Mouse (Mus musculus): Measurements from ENCODE around the gene Plch2. TPM values are rescaled to one million over a fixed set of nuclear protein-coding genes. Genes with fewer than 3 reads are reported as not detected.
A peak's percentile ranks its signal among the peaks of the same experiment; 100 is the strongest.

The Plch2 gene
- polyA plus RNA-seq, 2 experiments, result 10.6 to 11.4 TPM

DNA sequence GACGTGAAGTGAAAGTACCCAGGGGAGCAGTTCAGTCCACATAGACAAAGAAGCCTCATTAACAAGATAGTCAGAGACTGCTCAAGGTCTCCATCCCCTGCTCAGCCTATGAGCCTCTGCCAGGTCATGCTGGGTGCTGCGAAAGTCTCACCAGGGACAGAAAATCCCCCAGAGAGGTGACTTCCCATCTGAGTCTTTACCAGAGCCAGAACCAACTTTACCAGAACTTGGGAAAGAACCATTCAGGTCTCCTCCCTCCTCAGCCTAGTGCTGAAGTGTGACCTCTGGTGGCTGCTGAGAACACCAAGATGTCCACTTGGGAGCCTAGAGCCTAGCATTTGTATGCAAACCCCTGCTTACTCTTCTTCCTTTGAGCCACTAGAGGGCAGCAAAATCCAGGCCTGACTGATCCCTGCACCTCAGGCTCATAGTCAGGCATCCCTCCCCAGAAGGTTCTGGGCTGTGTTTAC, 112.4 kb downstream of the Plch2 start:
- H3K4me1 ChIP-seq (ENCODE audit: control insufficient read depth, insufficient read depth, low read length), result peaks cover 8% of the 10 kb centered on the region
- DNase-seq (ENCODE audit: low spot score) (peak; percentile 82), ATAC-seq (ENCODE audit: low FRiP score, low read depth) (peak; percentile 77)
- TF ChIP-seq POLR2A (IDR thresholded peaks at IDR 0.05; ENCODE audit: borderline replicate concordance, extremely low read depth, insufficient read depth, insufficient read length), result no peak
- H3K27ac ChIP-seq (replicated peaks; ENCODE audit: low read depth, low read length), result no peak overlapping the region
- H3K9ac ChIP-seq (ENCODE audit: low read depth, low read length, severe bottlenecking), result no peak overlapping the region
- H3K4me3 ChIP-seq (replicated peaks; ENCODE audit: low read length), result no peak overlapping the region
- WGBS, result 12% methylated on average over 2 of the region's 2 CpGs
- peaks cover 11% of the 10 kb centered on the region for H3K27me3 ChIP-seq (ENCODE audit: control insufficient read depth, insufficient read depth, low read length)
- no peak overlapping the region for H3K4me2 ChIP-seq (replicated peaks; ENCODE audit: low read depth, low read length, severe bottlenecking)
- no peaks in the 10 kb centered on the region for H3K36me3 ChIP-seq (ENCODE audit: control insufficient read depth, insufficient read depth, low read length)
- no peaks in the 10 kb centered on the region for H3K9me3 ChIP-seq (ENCODE audit: control insufficient read depth, low read length)

DNA sequence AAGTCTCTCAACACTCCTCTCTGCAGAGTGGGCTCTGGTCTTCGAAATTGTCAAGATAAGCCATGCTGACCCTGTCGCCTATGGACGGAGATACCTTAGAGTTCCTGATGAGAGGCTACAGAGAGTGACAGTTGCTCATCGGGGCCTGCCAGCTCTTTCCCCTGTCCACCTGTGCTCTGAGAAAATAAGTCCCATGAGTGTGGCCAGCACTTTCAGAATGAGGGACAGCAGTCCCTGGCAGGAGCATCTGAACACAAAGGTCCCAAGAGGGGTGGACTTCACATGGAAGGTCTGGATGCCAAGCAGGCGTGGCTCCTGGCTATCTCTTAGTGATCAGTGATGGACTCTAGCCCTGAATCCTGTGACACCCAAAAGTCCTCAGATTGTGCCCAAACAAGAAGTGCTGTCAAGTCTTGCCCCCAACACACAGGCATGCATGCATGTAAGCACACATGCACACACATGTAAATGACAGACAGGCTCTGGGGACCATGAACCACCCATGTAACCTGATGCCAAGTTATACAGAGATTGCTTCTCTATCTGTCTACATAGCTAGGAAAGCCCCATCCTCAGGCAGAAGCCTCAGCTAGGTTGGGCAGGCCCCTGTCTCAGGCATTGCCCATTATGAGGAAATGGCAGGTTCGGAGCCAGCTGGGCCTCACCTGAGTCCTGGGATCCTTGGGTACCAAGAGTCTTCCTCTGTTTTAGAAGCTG, 113.1 kb downstream of the Plch2 start:
- WGBS, result 89% methylated on average over 6 of the region's 6 CpGs
- no peak overlapping the region for H3K4me2 ChIP-seq (replicated peaks; ENCODE audit: low read depth, low read length, severe bottlenecking)
- H3K27me3 ChIP-seq (ENCODE audit: control insufficient read depth, insufficient read depth, low read length), result 0 out of 2 replicates have a peak, but pooled peaks cover 4% of the 10 kb centered on the region
- peak; percentile 1 for DNase-seq (ENCODE audit: low spot score)
- H3K4me3 ChIP-seq (replicated peaks; ENCODE audit: low read length), result no peak overlapping the region
- H3K36me3 ChIP-seq (ENCODE audit: control insufficient read depth, insufficient read depth, low read length), result no peaks in the 10 kb centered on the region
- ATAC-seq (ENCODE audit: low FRiP score, low read depth), result no peak
- H3K9ac ChIP-seq (ENCODE audit: low read depth, low read length, severe bottlenecking), result no peak overlapping the region
- no peaks in the 10 kb centered on the region for H3K9me3 ChIP-seq (ENCODE audit: control insufficient read depth, low read length)
- H3K27ac ChIP-seq (replicated peaks; ENCODE audit: low read depth, low read length), result no peak overlapping the region
- TF ChIP-seq POLR2A (IDR thresholded peaks at IDR 0.05; ENCODE audit: borderline replicate concordance, extremely low read depth, insufficient read depth, insufficient read length), result no peak
- peaks cover 6% of the 10 kb centered on the region for H3K4me1 ChIP-seq (ENCODE audit: control insufficient read depth, insufficient read depth, low read length)

DNA sequence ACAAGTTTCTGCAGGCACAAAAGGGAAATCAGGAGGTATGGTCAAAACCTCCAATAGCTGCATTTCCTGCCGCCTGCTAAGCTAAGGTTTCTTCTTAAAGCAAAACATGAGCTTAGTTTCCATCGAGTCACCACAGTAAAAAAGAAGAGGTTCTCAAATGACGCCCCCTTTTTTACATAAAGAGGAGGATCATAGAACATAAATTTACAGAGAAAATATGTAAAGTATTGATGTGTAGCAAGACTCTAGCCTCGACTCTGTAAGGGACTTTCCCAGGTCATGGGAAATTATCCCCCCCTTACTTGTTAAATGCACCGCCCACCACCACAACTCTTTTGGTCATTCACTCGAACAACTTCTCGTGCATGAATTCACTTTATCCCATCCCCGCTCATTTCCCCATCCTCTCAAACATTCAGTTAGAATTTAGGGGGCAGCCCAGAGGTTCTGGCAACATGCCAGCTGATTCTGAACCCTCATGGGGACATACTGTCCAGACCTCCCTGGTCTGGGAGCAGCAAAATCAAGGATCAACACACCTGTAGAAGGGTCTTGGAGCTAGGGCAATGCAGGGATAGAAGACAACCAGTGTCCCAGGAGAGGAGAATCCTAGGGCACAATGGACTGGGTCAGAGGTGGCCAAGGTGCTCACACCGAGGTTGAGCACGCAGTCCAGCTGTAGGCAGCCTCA, 113.8 kb downstream of the Plch2 start:
- no peak overlapping the region for H3K27ac ChIP-seq (replicated peaks; ENCODE audit: low read depth, low read length)
- no peak for TF ChIP-seq POLR2A (IDR thresholded peaks at IDR 0.05; ENCODE audit: borderline replicate concordance, extremely low read depth, insufficient read depth, insufficient read length)
- no peaks in the 10 kb centered on the region for H3K9me3 ChIP-seq (ENCODE audit: control insufficient read depth, low read length)
- no peak overlapping the region for H3K4me2 ChIP-seq (replicated peaks; ENCODE audit: low read depth, low read length, severe bottlenecking)
- H3K9ac ChIP-seq (ENCODE audit: low read depth, low read length, severe bottlenecking), result no peak overlapping the region
- H3K36me3 ChIP-seq (ENCODE audit: control insufficient read depth, insufficient read depth, low read length), result no peaks in the 10 kb centered on the region
- H3K4me3 ChIP-seq (replicated peaks; ENCODE audit: low read length), result no peak overlapping the region
- DNase-seq (ENCODE audit: low spot score), result peak; percentile 2
- 79% methylated on average over 10 of the region's 10 CpGs for WGBS
- ATAC-seq (ENCODE audit: low FRiP score, low read depth), result no peak
- peaks cover 5% of the 10 kb centered on the region for H3K4me1 ChIP-seq (ENCODE audit: control insufficient read depth, insufficient read depth, low read length)
- no peaks in the 10 kb centered on the region for H3K27me3 ChIP-seq (ENCODE audit: control insufficient read depth, insufficient read depth, low read length)

DNA sequence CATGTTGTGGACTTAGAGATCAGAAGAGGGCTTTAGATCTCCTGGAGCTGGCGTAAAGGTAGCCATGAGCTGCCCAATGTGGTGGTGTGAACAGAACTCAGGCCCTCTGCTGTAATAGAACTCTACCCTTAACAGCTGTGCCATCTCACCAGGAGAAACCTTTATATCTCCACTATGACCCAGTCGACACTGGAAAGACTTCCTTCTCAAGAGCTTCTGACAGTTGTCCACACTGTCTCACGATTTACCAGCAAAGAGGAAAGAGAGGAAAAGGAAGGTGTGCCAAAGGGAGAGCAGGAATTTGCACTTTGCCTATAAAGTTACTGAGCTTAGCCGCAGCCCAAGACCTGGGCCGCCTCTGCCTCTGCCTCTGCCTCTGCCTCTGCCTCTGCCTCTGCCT, 114.8 kb downstream of the Plch2 start:
- no peak overlapping the region for H3K4me3 ChIP-seq (replicated peaks; ENCODE audit: low read length)
- DNase-seq (ENCODE audit: low spot score), result peak; percentile 2
- no peak overlapping the region for H3K4me2 ChIP-seq (replicated peaks; ENCODE audit: low read depth, low read length, severe bottlenecking)
- TF ChIP-seq POLR2A (IDR thresholded peaks at IDR 0.05; ENCODE audit: borderline replicate concordance, extremely low read depth, insufficient read depth, insufficient read length), result no peak
- no peak for ATAC-seq (ENCODE audit: low FRiP score, low read depth)
- no peak overlapping the region for H3K9ac ChIP-seq (ENCODE audit: low read depth, low read length, severe bottlenecking)
- 83% methylated on average over 5 of the region's 5 CpGs for WGBS
- no peaks in the 10 kb centered on the region for H3K27me3 ChIP-seq (ENCODE audit: control insufficient read depth, insufficient read depth, low read length)
- H3K9me3 ChIP-seq (ENCODE audit: control insufficient read depth, low read length), result no peaks in the 10 kb centered on the region
- peaks cover 5% of the 10 kb centered on the region for H3K4me1 ChIP-seq (ENCODE audit: control insufficient read depth, insufficient read depth, low read length)
- no peak overlapping the region for H3K27ac ChIP-seq (replicated peaks; ENCODE audit: low read depth, low read length)
- H3K36me3 ChIP-seq (ENCODE audit: control insufficient read depth, insufficient read depth, low read length), result no peaks in the 10 kb centered on the region

- H3K36me3 ChIP-seq (ENCODE audit: control insufficient read depth, insufficient read depth, low read length), result no peaks in the 10 kb centered on the region
- no peaks in the 10 kb centered on the region for H3K9me3 ChIP-seq (ENCODE audit: control insufficient read depth, low read length)
- DNase-seq (ENCODE audit: low spot score) (no peak), ATAC-seq (ENCODE audit: low FRiP score, low read depth) (no peak)
- H3K9ac ChIP-seq (ENCODE audit: low read depth, low read length, severe bottlenecking), result no peak overlapping the region
- no peaks in the 10 kb centered on the region for H3K27me3 ChIP-seq (ENCODE audit: control insufficient read depth, insufficient read depth, low read length)
- H3K27ac ChIP-seq (replicated peaks; ENCODE audit: low read depth, low read length), result no peak overlapping the region
- 87% methylated on average over 2 of the region's 2 CpGs for WGBS
- TF ChIP-seq POLR2A (IDR thresholded peaks at IDR 0.05; ENCODE audit: borderline replicate concordance, extremely low read depth, insufficient read depth, insufficient read length), result no peak
- H3K4me1 ChIP-seq (ENCODE audit: control insufficient read depth, insufficient read depth, low read length), result no peaks in the 10 kb centered on the region
- H3K4me2 ChIP-seq (replicated peaks; ENCODE audit: low read depth, low read length, severe bottlenecking), result no peak overlapping the region
- H3K4me3 ChIP-seq (replicated peaks; ENCODE audit: low read length), result no peak overlapping the region
Observed at GRCm38 (mm10) chr4:154940156-154940555, 116.4 kb downstream of the Plch2 start.

All from limb, embryonic 14.5 days (tissue).